8 mouse cellular contexts compared by ENCODE assay signal in genomic region chr12:87017041-87017440, GRCm38 (mm10). TPM values are rescaled to one million over a fixed set of nuclear protein-coding genes. Genes with fewer than 3 reads are reported as not detected.
A peak's percentile ranks its signal among the peaks of the same experiment; 100 is the strongest.
DNase-seq lines count a peak whose midpoint lies in the region; ATAC-seq and TF ChIP-seq lines count a peak whose summit lies in the region.

No protein-coding gene starts in this region.

- H3K9me3 ChIP-seq in heart, postnatal 0 days (replicated peaks; ENCODE audit: control insufficient read depth, low read length), result no peaks in the 10 kb centered on the region
- no peaks in the 10 kb centered on the region for H3K9me3 ChIP-seq in heart, embryonic 10.5 days

- peak; percentile 40 for TF ChIP-seq CTCF in heart, postnatal 0 days (IDR thresholded peaks at IDR 0.05; ENCODE audit: low read depth)
- peak; percentile 39 for TF ChIP-seq CTCF in cortical plate, adult 2 months (IDR thresholded peaks at IDR 0.05; ENCODE audit: extremely low read depth, insufficient read depth, low read length)

- H3K9ac ChIP-seq in heart, postnatal 0 days (replicated peaks; ENCODE audit: low read depth, low read length), result no peak overlapping the region

- no peaks in the 10 kb centered on the region for H3K36me3 ChIP-seq in heart, postnatal 0 days (replicated peaks; ENCODE audit: control insufficient read depth, insufficient read depth, low read length)
- no peaks in the 10 kb centered on the region for H3K36me3 ChIP-seq in heart, embryonic 10.5 days

- TF ChIP-seq EP300 in heart, postnatal 0 days (IDR thresholded peaks at IDR 0.05; ENCODE audit: low read depth), result no peak

- no peak for TF ChIP-seq POLR2A in cortical plate, adult 2 months (IDR thresholded peaks at IDR 0.05; ENCODE audit: extremely low read depth, insufficient read depth, low read length)

- no peaks in the 10 kb centered on the region for H3K27me3 ChIP-seq in heart, postnatal 0 days (ENCODE audit: control insufficient read depth, insufficient read depth, low read length)
- H3K27me3 ChIP-seq in heart, embryonic 10.5 days (ENCODE audit: insufficient read depth, poor library complexity, severe bottlenecking), result no peaks in the 10 kb centered on the region

- H3K27ac ChIP-seq in heart, postnatal 0 days (ENCODE audit: low read depth), result no peak overlapping the region
- no peak overlapping the region for H3K27ac ChIP-seq in heart, embryonic 10.5 days
- no peak overlapping the region for H3K27ac ChIP-seq in cortical plate, adult 2 months (ENCODE audit: insufficient read depth, low read length)

- no peak for DNase-seq in heart, postnatal 0 days (ENCODE audit: low spot score)
- no peak for DNase-seq in heart, embryonic 10.5 days (ENCODE audit: low spot score)
- peak; percentile 31 for DNase-seq in spleen, adult 12 weeks (ENCODE audit: low spot score)
- DNase-seq in spleen, postnatal 36 days (ENCODE audit: low spot score in 2 of 2), result no peak
- peak; percentile 62 for DNase-seq in testis, postnatal 10 days (ENCODE audit: low spot score)
- DNase-seq in layer of hippocampus, adult 8-10 months (ENCODE audit: low spot score in 2 of 2), result no peak
- no peak for DNase-seq in right cerebral cortex, adult 18-20 months

- ATAC-seq in heart, postnatal 0 days (ENCODE audit: insufficient read depth, low read depth), result no peak

- H3K4me2 ChIP-seq in heart, postnatal 0 days (ENCODE audit: low read depth, low read length), result no peak overlapping the region

- 37% methylated on average over 3 of the region's 3 CpGs for WGBS in heart, postnatal 0 days
- WGBS in heart, embryonic 10.5 days, result 41% methylated on average over 3 of the region's 3 CpGs

- no peak overlapping the region for H3K4me3 ChIP-seq in heart, postnatal 0 days (ENCODE audit: low read depth, low read length)
- no peak overlapping the region for H3K4me3 ChIP-seq in heart, embryonic 10.5 days
- H3K4me3 ChIP-seq in cortical plate, adult 2 months (ENCODE audit: insufficient read depth, low read length), result no peak overlapping the region

- no peaks in the 10 kb centered on the region for H3K4me1 ChIP-seq in heart, postnatal 0 days (ENCODE audit: control insufficient read depth, insufficient read depth)
- no peaks in the 10 kb centered on the region for H3K4me1 ChIP-seq in heart, embryonic 10.5 days
- H3K4me1 ChIP-seq in cortical plate, adult 2 months (ENCODE audit: control insufficient read depth, insufficient read depth, low read length), result no peaks in the 10 kb centered on the region

RNA-seq across cellular contexts. Expression of gene Tmem63c, which starts 4.1 kb away (rescaled TPM):
- total RNA-seq in heart, postnatal 0 days (2014; rRNA removed; ENCODE audit: low replicate concordance), result not detected in 2 replicates
- polyA plus RNA-seq in heart, postnatal 0 days (2015; fragmentation: Nextera tagmentation; extraction: Ambion mirVana), result not detected in 2 replicates
- 0.10 TPM in 1 of 2 replicates, not detected in the other for polyA plus RNA-seq in heart, embryonic 10.5 days (2016; fragmentation: Nextera tagmentation; extraction: Ambion mirVana)
- 39.0 and 41.3 TPM in 2 replicates for polyA plus RNA-seq in cortical plate, adult 2 months (2012; rRNA removed)
- total RNA-seq in layer of hippocampus, adult 8-10 months (2022), result 10 to 100 TPM; 30.7 to 42.1 (median 36.4) TPM

RNA-seq across cellular contexts. Expression of gene Zdhhc22, which starts 26.8 kb away (rescaled TPM):
- total RNA-seq in heart, postnatal 0 days (2014; rRNA removed; ENCODE audit: low replicate concordance), result not detected in 2 replicates
- 0.05 TPM in 1 of 2 replicates, not detected in the other for polyA plus RNA-seq in heart, postnatal 0 days (2015; fragmentation: Nextera tagmentation; extraction: Ambion mirVana)
- not detected in 2 replicates for polyA plus RNA-seq in heart, embryonic 10.5 days (2016; fragmentation: Nextera tagmentation; extraction: Ambion mirVana)
- 61.1 and 65.1 TPM in 2 replicates for polyA plus RNA-seq in cortical plate, adult 2 months (2012; rRNA removed)
- 10 to 100 TPM; 12.3 to 18.3 (median 13.7) TPM for total RNA-seq in layer of hippocampus, adult 8-10 months (2022)

Comparison
In these comparisons a context has a peak if more than half of its experiments do, and no peak if none do; other contexts are left out.
1. DNase-seq: peak in spleen, adult 12 weeks (single experiment) and testis, postnatal 10 days (single experiment); none in heart, postnatal 0 days (single experiment), heart, embryonic 10.5 days (single experiment), spleen, postnatal 36 days (0 of 2), layer of hippocampus, adult 8-10 months (0 of 2) and right cerebral cortex, adult 18-20 months (single experiment).
2. RNA of gene Tmem63c, which starts 4.1 kb away (polyA plus RNA-seq): 39.0 to 41.3 TPM in cortical plate, adult 2 months; 0.10 TPM in heart, embryonic 10.5 days and not detected in heart, postnatal 0 days; every median in the first group is over 10 times any median in the second.
3. RNA of gene Zdhhc22, which starts 26.8 kb away (polyA plus RNA-seq): 61.1 to 65.1 TPM in cortical plate, adult 2 months; not detected in heart, embryonic 10.5 days and 0.05 TPM in heart, postnatal 0 days; every median in the first group is over 10 times any median in the second.